Mouse (Mus musculus) thymus, adult 2 months (tissue): ENCODE data around the gene Pde10a.

ENCODE experiments used
- CTCF ChIP-seq: fragments of 200-500 bp; IDR thresholded peaks from 2 replicates; pipeline ENCODE4 v1.5.1; 2012; ENCODE audit warnings: mild to moderate bottlenecking, control low read depth, low read length, moderate library complexity, borderline replicate concordance; ENCODE audit not compliant: control insufficient read depth, poor library complexity, insufficient read depth; ENCODE audit errors: extremely low read depth
- POLR2A ChIP-seq: fragments of 200-500 bp; IDR thresholded peaks from 2 replicates; pipeline ENCODE4 v1.6.1; 2012; ENCODE audit warnings: mild to moderate bottlenecking, low read length, control low read depth, moderate library complexity; ENCODE audit not compliant: control insufficient read depth, poor library complexity, insufficient read depth; ENCODE audit errors: extremely low read depth

- TF ChIP-seq CTCF = no peak
- TF ChIP-seq POLR2A = no peak
Observed at GRCm38 (mm10) chr17:8532609-8533008, 7.4 kb downstream of the Pde10a start.
